Mouse (Mus musculus) neural tube, embryonic 10.5 days (tissue): Measurements from ENCODE around the gene Ankrd60.
A peak's percentile ranks its signal among the peaks of the same experiment; 100 is the strongest.

Experiments
- DNase-seq: peaks from one replicate; pipeline ENCODE4 v3.0.0-alpha.2; 2017; ENCODE audit warnings: low spot score; ENCODE audit errors: extremely low spot score

Ankrd60 gene

DNA sequence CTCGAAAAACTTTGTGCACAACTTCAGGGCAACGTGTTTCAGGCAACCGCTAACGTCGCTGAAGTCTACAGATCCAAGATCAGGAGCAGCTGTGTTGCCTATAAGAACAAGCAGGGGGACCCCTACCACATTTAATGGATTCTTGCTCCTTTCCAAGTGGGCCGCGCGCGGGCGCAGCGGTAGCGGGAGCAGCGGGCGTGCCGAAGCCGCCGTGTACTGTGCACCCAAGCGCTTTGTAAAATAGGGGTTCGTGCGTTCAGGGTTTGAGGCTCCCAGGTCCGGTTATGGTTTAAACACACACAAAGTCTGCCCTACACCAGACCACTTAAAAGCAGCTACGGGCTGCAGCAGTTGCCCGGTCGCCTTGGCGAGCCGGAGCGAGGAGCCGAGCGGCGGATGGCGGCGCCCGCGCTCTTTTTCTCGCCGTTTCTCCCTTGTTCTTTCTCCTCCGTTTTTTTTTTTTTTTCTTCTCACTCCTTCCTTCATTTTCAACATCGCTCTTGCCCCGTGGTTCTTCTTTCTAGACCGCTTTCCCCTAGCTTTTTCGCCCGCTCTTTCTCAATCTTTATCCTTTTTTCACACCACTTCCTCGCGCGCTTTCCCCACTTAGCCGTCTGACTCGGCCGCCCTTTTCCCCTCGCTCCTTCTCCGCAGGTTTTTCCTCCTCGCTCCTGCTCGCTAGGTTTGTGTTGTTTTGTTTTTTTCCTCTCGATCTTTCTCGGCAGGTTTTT lies 7.4 kb upstream of the Ankrd60 start:
- peak; percentile 86 for DNase-seq

GRCm38 (mm10) chr2:173584361-173584760 lies 6.2 kb upstream of the Ankrd60 start:
- DNase-seq: peak; percentile 41

GRCm38 (mm10) chr2:173583455-173583854 lies 5.3 kb upstream of the Ankrd60 start:
- peak; percentile 49 for DNase-seq

DNA sequence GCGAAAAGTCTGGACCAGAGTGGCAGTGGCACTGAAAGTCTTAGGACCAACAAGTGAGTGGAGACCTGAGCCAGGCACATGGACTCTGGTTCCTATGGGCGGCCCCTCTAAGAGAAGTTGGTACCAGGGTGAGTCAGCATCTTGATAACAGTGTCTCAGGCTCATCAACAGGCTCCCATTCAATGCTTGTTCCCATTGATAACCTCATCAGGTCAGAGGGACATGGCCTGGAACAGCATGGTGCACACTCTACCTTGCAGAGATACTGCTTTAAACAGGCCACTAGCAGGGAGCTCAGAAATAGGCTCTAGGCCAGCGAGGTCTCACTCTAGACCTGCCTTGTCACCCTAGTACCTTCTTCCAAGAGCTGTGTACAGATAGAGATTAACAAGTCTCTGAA lies 4.7 kb upstream of the Ankrd60 start:
- DNase-seq: no peak

DNA sequence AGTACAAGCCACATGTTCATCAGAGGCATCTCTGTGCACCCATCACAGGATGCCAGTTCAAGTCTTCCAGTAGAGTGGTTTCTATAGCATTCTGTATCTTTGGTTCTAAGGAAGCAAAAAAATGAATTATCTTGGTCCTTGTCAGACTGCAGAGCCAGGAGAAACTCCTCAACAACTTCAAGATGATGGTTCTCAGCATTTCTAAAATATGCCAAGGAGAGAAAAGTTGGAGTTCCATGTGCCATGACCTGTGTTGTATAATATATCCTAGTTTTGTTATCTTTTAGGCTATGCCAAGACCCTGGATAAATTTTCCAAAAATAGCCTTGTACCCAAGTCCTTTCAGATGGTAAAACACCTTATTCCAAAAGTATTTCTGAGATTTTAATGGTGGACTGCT lies 2.9 kb upstream of the Ankrd60 start:
- no peak for DNase-seq

- no peak for DNase-seq
Observed at GRCm38 (mm10) chr2:173578595-173578994, 430 bp upstream of the Ankrd60 start.

DNA sequence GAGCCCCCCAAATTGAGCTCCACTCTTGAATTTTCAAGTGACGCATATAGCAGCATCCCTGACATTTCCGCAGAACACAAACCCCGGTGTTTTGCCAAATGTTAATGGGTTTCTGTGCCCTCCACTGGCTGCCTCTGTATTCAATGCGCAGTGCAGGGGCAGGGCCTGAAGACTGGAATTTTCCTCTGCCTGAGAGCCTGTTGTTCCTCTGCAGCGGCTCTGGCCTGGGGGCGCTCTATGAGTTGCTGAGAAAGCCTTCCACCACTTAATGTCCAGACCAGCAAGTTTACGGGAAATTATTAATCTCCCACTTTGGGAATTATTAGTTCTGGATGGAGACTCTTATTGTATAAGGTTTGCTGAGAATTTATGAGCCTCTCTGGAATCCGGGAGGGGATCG lies 14.0 kb downstream of the Ankrd60 start:
- DNase-seq: no peak

GRCm38 (mm10) chr2:173563336-173563735 lies 14.8 kb downstream of the Ankrd60 start:
- no peak for DNase-seq

GRCm38 (mm10) chr2:173561851-173562442 lies 16.2 kb downstream of the Ankrd60 start:
- peak; percentile 70 for DNase-seq

GRCm38 (mm10) chr2:173558754-173559396 lies 19.3 kb downstream of the Ankrd60 start:
- DNase-seq: no peak

DNA sequence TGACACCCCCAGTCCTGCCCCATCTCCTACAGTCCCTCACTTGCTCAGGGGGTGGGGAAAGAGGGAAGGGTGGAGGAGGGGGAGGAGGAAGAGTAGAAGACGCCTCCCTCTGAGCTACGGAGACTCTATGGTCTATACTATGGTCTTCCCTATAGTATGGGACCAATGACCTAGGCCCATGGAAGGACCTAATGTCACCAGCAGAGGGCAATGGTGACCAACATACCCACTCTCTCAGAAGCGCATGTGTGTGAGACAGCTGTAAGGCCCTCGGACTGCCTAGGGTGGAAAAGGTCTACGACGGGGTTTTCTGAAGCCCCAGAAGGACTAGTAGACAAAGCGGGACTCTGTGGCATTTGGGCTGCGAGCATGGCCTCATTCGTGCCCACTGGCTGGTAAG lies 24.3 kb downstream of the Ankrd60 start:
- DNase-seq: peak; percentile 47

DNA sequence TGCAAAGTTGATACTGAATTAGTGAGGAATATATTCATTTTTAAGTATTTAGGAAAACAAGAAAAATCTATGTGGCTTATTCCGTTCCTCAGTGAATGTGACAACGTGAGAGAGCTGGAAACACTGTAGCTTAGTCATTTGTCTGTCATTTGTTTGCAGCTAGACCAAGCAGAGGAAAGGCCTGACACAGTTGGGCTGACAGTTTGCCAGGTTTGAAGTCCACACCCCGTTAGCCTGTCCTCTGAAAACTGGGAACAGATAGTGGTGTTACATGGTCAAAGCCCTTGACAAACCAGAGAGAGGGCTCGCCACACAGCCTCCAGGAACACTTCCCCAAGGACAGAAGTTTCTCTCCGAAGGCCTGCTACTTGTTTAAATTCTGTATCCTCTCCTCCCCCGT lies 27.5 kb downstream of the Ankrd60 start:
- DNase-seq: no peak

DNA sequence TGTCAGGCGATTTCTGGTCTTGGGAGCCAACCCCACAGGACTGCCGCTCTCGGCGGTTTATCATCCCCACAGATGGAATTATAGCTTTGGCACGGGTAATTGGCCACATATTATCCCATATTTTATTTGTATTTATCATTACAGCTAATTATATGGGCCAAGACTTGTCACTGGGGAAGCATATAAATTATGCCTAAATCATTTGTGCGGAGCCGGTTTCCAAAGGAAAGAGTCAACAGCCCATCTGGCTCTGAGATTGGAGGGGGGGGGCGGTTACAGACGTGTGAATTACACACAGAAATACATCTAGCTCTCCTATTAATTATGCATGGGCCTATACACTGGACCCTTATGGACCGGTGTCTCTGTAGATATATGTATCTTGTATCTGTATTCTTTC lies 28.9 kb downstream of the Ankrd60 start:
- no peak for DNase-seq

GRCm38 (mm10) chr2:173545992-173546703 lies 32.0 kb downstream of the Ankrd60 start:
- peak; percentile 86 for DNase-seq

DNA sequence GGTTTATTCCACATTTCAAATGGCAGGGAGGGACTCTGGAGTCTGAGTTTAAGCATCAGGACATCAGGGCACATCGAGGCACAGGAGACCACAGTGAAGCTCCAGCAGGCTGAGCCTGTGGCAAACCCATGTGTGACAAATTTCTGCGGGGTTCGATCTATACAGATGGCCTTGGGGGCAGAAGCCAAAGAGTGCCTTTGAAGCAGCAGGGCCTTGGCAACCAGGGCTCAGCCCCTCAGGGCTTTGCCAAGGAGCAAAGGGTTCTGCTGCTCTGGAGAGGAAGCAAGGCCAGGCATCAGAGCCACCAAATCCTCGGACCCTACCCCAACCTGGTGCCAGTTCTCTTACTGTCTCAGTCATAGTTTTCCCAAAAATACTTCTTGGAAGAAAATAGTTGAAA lies 35.4 kb downstream of the Ankrd60 start:
- no peak for DNase-seq

GRCm38 (mm10) chr2:173541748-173542147 lies 36.4 kb downstream of the Ankrd60 start:
- DNase-seq: no peak

DNA sequence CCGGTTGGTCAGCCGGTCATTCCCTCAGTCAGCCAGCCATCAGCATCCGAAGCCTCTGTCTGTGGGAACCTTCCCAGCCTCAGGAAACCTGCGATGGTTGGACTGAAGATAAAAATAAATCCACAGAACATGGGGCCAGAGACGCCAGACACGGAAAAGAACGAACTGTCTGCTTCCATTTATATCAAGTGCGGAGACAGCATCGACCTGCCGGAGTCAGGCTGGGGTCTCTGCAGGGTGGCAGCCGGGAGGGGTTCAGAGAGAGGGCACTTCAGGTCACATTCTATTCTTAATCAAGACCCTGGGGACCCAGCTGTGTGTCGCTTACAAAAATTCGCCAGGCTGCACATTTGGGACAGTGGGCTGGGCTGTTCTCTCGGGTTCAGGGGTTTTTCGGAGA lies 38.4 kb downstream of the Ankrd60 start:
- no peak for DNase-seq

- DNase-seq: no peak
Observed at GRCm38 (mm10) chr2:173535886-173536285, 42.3 kb downstream of the Ankrd60 start.

- DNase-seq: no peak
Observed at GRCm38 (mm10) chr2:173535390-173535789, 42.8 kb downstream of the Ankrd60 start.

- no peak for DNase-seq
Observed at GRCm38 (mm10) chr2:173534581-173534980, 43.6 kb downstream of the Ankrd60 start.

DNA sequence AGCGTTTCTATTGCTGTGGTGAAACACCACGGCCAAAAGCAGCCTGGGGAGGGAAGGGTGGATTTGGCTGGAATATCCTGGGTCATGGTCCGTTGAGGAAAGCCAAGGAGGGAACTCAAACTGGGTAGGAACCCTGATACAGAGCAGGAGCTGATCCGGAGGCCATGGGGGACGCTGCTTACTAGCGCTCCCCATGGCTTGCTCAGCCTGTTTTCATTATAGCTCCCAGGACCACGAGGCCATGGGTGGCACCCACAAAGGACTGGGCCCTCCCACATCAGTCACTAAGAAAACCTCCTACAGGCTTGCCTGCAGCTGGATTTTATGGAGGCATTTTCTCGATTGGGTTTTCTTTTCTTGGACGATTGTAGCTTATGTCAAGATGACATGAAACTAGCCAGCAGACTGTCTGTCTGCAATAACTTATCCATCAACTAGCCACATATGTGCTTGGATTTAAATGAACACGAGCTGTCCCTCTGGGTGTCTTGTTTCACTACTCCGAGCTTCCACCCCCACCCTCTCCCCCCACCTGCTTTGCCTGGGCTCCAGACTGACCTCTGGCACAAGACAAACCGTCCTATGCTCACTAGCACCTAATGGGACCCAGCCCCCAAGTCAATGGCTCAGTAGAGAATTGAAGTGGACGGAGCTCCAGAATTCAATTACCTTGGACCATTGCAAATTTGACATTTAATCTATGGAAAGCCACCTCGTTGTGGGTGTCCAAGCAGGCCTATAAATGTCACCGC lies 45.3 kb downstream of the Ankrd60 start:
- DNase-seq: no peak
